Mouse (Mus musculus) hindbrain, embryonic 11.5 days (tissue): ENCODE measurements at regions not wholly inside any gene's neighbourhood (a gene's known extent, or its start where the extent isn't known, plus 50 kb on each side); places are given as distances from the start of the nearest gene placed in this dataset.

Source experiments
- ATAC-seq: fragments of 200-750 bp; cut with Nextera tagmentation; 2 replicates; pipeline ENCODE4 v1.8.0; 2017; ENCODE audit warnings: mild to moderate bottlenecking, moderate TSS enrichment, moderate library complexity; ENCODE audit not compliant: low FRiP score
- DNase-seq: peaks from one replicate; pipeline ENCODE4 v3.0.0-alpha.2; 2015; ENCODE audit warnings: low spot score
- H3K27ac ChIP-seq: fragments of 300-500 bp; sonication (generic); 2 replicates; pipeline ENCODE4 v1.5.1; 2014; ENCODE audit warnings: mild to moderate bottlenecking, low read depth, low read length
- H3K27me3 ChIP-seq: fragments of 300-500 bp; sonication (generic); 2 replicates; pipeline ENCODE4 v1.6.1; 2014; ENCODE audit warnings: mild to moderate bottlenecking, low read length, moderate library complexity, mixed read lengths; ENCODE audit not compliant: control insufficient read depth, insufficient read depth
- H3K36me3 ChIP-seq: fragments of 300-500 bp; sonication (generic); 2 replicates; pipeline ENCODE4 v1.6.1; 2014; ENCODE audit warnings: mild to moderate bottlenecking, low read length, moderate library complexity, mixed read lengths; ENCODE audit not compliant: control insufficient read depth, insufficient read depth
- H3K4me1 ChIP-seq: fragments of 300-500 bp; sonication (generic); replicated peaks from 2 replicates; pipeline ENCODE4 v1.6.1; 2014; ENCODE audit warnings: low read length, mixed read lengths; ENCODE audit not compliant: control insufficient read depth, insufficient read depth
- H3K4me2 ChIP-seq: fragments of 300-500 bp; sonication (generic); replicated peaks from 2 replicates; pipeline ENCODE4 v1.6.1; 2014; ENCODE audit warnings: mild to moderate bottlenecking, low read depth, low read length
- H3K4me3 ChIP-seq: fragments of 300-500 bp; sonication (generic); 2 replicates; pipeline ENCODE4 v1.5.1; 2014; ENCODE audit warnings: low read depth, low read length
- H3K9ac ChIP-seq: fragments of 300-500 bp; sonication (generic); 2 replicates; pipeline ENCODE4 v1.6.1; 2014; ENCODE audit warnings: low read depth, low read length
- H3K9me3 ChIP-seq: fragments of 300-500 bp; sonication (generic); 2 replicates; pipeline ENCODE4 v1.6.1; 2016; ENCODE audit warnings: low read length; ENCODE audit not compliant: control insufficient read depth
- WGBS: fragments of 180-500 bp; shearing (Covaris S2); extraction: QIAGEN DNeasy Blood & Tissue Kit; methylation state at CpG from one replicate; pipeline ENCODE4 v1.1.7; 2014; 5-methylcytosine and 5-hydroxymethylcytosine counted together

DNA sequence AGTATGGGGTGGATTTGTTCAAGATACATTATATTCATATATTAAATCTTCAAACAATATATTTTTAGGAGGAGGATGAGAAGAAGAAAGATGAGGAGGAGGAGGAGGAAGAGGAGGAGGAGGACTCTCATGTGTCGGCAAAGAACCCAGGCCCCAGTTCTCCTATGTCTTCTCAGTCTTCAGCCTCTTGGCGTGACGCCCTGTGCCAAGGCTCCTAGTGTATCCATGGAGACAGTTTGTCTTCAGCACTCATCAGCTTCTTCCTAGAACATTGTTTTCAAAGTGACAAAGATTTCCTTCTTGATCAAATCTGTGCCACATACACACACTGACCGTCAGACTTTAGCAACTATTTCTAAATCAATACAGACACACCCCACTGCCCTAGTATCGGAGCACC lies 156.4 kb upstream of the Tox3 start:
- no peak for DNase-seq
- no peaks in the 10 kb centered on the region for H3K36me3 ChIP-seq
- no peak overlapping the region for H3K9ac ChIP-seq
- WGBS, result 83% methylated on average over 5 of the region's 5 CpGs
- no peak for ATAC-seq
- no peak overlapping the region for H3K4me3 ChIP-seq
- H3K4me1 ChIP-seq, result no peaks in the 10 kb centered on the region
- H3K4me2 ChIP-seq, result no peak overlapping the region
- H3K9me3 ChIP-seq, result no peaks in the 10 kb centered on the region
- H3K27ac ChIP-seq, result no peak overlapping the region
- no peaks in the 10 kb centered on the region for H3K27me3 ChIP-seq

DNA sequence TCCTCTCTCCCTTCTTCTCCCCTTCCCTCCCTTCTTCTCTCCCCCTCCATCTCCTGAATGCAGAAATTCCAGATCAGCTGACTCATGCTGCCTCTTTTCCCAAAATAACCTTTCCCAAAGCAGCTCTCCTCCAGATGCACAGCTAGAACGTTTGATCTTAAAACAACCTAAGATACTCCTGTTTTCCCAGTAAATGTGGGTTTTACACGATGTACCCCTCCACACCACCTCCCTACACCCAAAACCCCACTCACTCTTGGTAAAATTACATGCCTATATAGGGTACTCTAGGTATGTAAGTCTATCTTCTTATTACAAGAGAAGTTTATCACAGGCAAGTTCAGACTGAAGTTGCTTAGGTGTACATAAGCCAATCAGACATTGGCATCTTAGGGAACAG lies 155.2 kb upstream of the Tox3 start:
- no peak overlapping the region for H3K27ac ChIP-seq
- ATAC-seq, result no peak
- no peaks in the 10 kb centered on the region for H3K36me3 ChIP-seq
- no peak overlapping the region for H3K4me3 ChIP-seq
- H3K4me2 ChIP-seq, result no peak overlapping the region
- H3K27me3 ChIP-seq, result no peaks in the 10 kb centered on the region
- 66% methylated on average over 2 of the region's 2 CpGs for WGBS
- H3K4me1 ChIP-seq, result no peaks in the 10 kb centered on the region
- H3K9ac ChIP-seq, result no peak overlapping the region
- H3K9me3 ChIP-seq, result no peaks in the 10 kb centered on the region
- no peak for DNase-seq

DNA sequence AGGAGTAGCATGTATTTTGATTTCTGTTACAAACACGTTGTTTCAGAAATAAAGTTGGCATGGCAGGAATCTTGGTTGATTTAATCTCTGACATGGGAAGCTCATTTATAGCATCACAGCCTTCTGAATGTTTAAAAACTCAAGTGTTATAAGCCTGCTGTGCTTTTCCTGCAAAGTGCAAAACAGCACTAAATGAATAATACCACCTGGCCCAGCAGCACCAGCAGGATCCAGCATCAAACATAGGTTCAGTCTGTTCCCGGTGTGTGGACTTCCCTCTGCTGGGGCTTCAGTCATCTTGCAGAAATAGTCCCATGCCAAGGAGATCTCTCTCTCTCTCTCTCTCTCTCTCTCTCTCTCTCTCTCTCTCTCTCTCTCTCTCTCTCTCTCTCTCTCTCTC lies 154.7 kb upstream of the Tox3 start:
- Histone ChIP-seq H3K27ac (no peak overlapping the region), H3K4me3 (no peak overlapping the region), H3K36me3 (no peaks in the 10 kb centered on the region), H3K27me3 (no peaks in the 10 kb centered on the region), H3K4me1 (no peaks in the 10 kb centered on the region), H3K4me2 (no peak overlapping the region), H3K9ac (no peak overlapping the region), H3K9me3 (no peaks in the 10 kb centered on the region)
- DNase-seq (no peak), ATAC-seq (no peak)
- WGBS, result 77% methylated on average over 2 of the region's 2 CpGs

DNA sequence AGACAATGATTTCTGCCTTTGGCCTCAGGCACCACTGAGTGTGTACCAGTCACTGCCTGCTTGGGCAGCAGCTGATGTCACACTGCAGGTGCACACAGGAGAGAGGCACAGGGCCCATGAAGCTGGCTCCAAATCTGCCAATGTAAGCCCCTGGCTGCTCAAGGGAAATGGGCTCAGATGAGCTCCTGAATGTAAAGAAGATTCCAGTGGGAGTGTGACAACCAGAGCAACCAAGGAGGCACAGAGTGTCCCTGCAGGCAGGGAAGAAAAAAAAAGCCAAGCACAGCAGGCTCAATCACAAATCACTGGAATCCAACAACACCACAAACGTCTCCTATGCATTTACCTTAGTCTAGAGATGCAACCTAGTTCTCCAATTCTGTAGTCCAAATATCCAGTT lies 151.2 kb upstream of the Tox3 start:
- no peak overlapping the region for H3K4me3 ChIP-seq
- peaks cover 5% of the 10 kb centered on the region for H3K4me1 ChIP-seq
- H3K9me3 ChIP-seq, result no peaks in the 10 kb centered on the region
- WGBS, result 55% methylated on average over 1 of the region's 1 CpGs
- no peak overlapping the region for H3K9ac ChIP-seq
- ATAC-seq (no peak), DNase-seq (no peak)
- no peak overlapping the region for H3K27ac ChIP-seq
- H3K27me3 ChIP-seq, result no peaks in the 10 kb centered on the region
- no peak overlapping the region for H3K4me2 ChIP-seq
- H3K36me3 ChIP-seq, result no peaks in the 10 kb centered on the region

DNA sequence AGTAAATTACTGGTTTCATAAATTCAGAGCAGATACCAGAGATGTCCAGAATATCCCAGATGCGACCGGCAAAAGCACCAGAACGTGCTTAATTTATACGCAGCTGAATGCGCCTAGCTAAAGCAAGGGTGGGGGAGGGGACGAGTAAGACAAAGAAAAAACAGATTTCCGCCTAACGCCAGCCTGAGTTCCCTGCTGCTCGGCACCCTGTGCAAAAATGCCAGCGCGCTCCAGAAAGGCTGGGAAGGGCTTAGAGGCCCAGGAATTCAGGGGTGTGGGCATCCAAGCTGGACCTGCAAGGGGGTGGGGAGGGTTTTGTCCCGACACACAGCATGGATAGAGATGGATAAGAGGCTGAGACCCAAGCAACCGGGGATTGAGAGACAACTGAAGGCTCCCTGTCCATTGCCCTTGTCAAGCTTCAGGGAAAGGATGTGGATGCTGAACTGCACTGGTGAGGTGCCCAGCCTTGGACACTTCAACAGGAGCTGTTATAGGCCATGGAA lies 148.6 kb upstream of the Tox3 start:
- no peaks in the 10 kb centered on the region for H3K27me3 ChIP-seq
- DNase-seq (peak; percentile 91), ATAC-seq (peak; percentile 82)
- H3K9ac ChIP-seq, result peak overlapping the region; percentile 54
- H3K27ac ChIP-seq, result peak overlapping the region; percentile 94
- H3K4me3 ChIP-seq, result no peak overlapping the region
- H3K36me3 ChIP-seq, result no peaks in the 10 kb centered on the region
- H3K4me2 ChIP-seq, result peak overlapping the region; percentile 15
- H3K9me3 ChIP-seq, result no peaks in the 10 kb centered on the region
- WGBS, result under 1% methylated on average over 13 of the region's 13 CpGs
- H3K4me1 ChIP-seq, result peaks cover 5% of the 10 kb centered on the region

DNA sequence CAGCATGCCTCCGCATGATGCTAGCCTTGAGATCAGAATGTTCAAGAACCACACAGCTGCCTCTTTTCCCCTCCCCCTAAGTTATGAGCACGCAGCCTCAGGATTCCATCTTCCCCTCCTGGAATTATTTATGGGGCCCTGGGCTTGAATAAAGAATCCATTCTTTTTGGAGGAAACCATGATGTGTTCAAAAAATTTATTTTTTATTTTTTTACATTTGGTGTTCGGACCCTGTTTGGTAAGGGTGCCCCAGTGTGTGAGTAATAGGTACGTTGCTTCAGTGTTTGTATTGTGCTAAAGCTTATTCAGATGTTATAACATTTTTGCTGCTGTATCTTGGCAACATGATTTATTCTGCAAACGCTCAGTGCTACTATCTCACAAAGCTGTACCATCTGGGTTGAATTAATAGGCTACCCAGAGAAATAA lies 147.8 kb upstream of the Tox3 start:
- Histone ChIP-seq H3K9me3 (no peaks in the 10 kb centered on the region), H3K36me3 (no peaks in the 10 kb centered on the region), H3K4me2 (no peak overlapping the region), H3K4me3 (no peak overlapping the region), H3K9ac (no peak overlapping the region), H3K27me3 (no peaks in the 10 kb centered on the region), H3K4me1 (peaks cover 5% of the 10 kb centered on the region), H3K27ac (peak overlapping the region; percentile 94)
- ATAC-seq (peak; percentile 77), DNase-seq (peak; percentile 67)
- WGBS, result 18% methylated on average over 5 of the region's 5 CpGs

DNA sequence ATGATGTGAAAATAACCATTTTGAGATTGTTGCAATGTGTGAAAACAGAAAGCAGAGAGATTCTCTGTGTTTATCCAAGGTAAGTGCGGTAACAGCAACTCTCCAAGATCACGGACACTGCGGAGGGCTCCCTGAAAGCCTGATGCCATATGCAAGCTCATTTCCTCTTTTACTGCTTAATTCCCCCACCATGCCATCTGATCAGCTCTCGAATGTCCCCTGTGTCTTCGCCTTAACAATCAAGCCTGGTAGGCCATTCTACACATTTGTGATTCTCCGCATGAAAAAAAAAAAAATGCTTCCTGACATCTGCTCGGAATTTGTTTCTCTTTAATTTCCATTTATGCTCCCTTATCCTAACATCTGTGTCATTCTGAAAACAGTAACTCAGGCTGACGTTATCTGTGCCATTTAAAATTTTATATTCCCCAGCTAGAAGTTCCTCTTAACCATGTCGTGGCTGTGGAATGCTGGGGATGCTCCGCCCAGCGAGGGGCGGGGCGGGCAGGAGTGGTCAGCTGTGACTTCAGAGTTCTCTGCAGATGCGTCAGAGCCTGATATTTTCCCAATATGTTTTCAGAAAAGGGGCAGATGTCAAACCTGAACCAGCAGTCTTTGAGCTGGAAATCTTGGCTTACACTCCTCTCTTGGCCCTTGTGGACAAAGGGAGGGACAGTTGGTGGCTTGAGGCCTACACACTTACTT lies 144.5 kb upstream of the Tox3 start:
- DNase-seq (no peak), ATAC-seq (no peak)
- H3K4me2 ChIP-seq, result no peak overlapping the region
- 55% methylated on average over 14 of the region's 14 CpGs for WGBS
- peak overlapping the region; percentile 33; the same call in 1 of the 2 replicates for H3K27ac ChIP-seq
- H3K9ac ChIP-seq, result no peak overlapping the region
- H3K36me3 ChIP-seq, result no peaks in the 10 kb centered on the region
- H3K9me3 ChIP-seq, result no peaks in the 10 kb centered on the region
- no peak overlapping the region for H3K4me3 ChIP-seq
- peaks cover 5% of the 10 kb centered on the region for H3K4me1 ChIP-seq
- no peaks in the 10 kb centered on the region for H3K27me3 ChIP-seq

DNA sequence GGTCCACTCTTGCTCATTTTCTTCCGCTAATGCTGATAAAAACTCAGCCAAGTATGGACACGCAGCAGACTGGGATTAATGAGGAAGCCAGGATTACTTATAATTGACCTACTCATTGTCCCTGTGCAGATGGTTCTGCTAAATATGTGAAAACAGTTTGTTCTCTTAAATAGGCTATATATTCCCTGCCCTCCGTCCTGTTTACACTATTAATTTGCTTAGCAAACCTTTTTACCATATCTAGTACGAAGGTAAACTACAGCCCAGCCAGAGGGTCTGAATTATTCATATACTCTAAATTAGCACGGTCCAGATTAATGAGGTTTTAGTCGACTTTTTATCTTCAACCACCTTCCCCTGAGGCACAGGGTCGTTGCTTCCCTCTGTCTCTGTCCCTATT lies 143.5 kb upstream of the Tox3 start:
- H3K9ac ChIP-seq, result no peak overlapping the region
- ATAC-seq (no peak), DNase-seq (no peak)
- H3K36me3 ChIP-seq, result no peaks in the 10 kb centered on the region
- no peak overlapping the region for H3K4me2 ChIP-seq
- no peak overlapping the region for H3K4me3 ChIP-seq
- H3K27ac ChIP-seq, result no peak overlapping the region
- no peaks in the 10 kb centered on the region for H3K27me3 ChIP-seq
- 57% methylated on average over 7 of the region's 7 CpGs for WGBS
- no peaks in the 10 kb centered on the region for H3K9me3 ChIP-seq
- peaks cover 5% of the 10 kb centered on the region for H3K4me1 ChIP-seq

DNA sequence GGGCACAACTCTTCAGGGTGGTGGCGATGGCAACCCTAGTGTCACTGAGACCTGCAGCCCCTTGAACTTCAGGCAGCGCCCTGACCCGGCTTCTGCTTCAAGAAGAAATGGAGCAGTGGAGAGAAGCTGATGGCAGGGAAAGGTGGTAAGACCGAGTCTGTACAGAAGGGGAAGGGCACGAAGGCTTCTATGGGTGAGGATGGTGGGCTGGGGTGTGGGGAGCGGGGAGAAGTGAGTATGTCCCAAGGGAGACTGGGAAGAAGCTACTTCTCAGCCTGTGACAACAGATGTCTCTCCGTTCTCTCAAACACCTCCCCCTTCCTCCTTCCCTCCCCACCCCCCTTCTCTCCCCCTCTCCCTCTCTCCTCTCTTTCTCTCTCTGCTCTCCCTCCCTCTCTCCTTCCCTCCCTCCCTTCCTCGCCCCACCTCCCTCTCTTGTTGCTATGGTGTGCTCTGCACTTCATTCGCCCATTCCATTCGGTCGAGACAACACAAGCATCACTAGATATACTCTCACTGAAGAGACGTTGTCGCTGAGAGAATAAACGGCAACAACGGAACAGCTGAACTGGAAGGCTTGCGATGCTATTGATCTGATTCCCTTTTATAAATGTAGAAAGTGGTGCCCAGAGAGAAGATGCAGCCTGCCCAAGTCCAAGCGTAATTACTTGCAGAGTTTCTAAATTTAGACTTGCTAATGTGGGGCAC lies 142.7 kb upstream of the Tox3 start:
- DNase-seq, result no peak
- WGBS, result 55% methylated on average over 17 of the region's 17 CpGs

More for the DNA sequence above, 142.7 kb upstream of the Tox3 start:
- H3K4me1 ChIP-seq, result peaks cover 5% of the 10 kb centered on the region
- no peaks in the 10 kb centered on the region for H3K9me3 ChIP-seq
- no peak overlapping the region for H3K9ac ChIP-seq
- no peak overlapping the region for H3K4me3 ChIP-seq
- H3K27me3 ChIP-seq, result no peaks in the 10 kb centered on the region
- no peak for ATAC-seq
- no peak overlapping the region for H3K4me2 ChIP-seq
- no peak overlapping the region for H3K27ac ChIP-seq
- H3K36me3 ChIP-seq, result no peaks in the 10 kb centered on the region
